Mouse (Mus musculus): ENCODE data around the gene Opcml. TPM values are rescaled to one million over a fixed set of nuclear protein-coding genes. Genes with fewer than 3 reads are reported as not detected.

The Opcml gene
- polyA plus RNA-seq, 1 experiment from 2014 or later, result 7.6 TPM

DNA sequence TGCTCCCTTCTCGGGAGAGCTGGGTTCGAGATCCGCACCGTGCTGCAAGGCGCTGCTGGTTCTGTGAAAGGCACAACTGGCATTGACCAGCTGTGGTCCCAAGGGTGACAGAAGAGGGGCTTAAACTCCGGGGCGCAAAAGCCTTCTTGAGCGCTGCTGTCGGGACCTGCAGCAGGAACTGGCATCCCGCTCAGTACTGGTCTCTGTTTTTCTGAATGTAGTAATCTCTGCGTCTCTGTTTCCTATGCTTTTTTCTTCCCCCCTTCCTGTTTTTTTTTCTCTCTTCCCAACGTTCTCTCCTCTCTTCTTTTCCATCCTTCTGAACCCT lies 1.0 kb downstream of the Opcml start:
- H3K9ac ChIP-seq (replicated peaks; ENCODE audit: low read depth, low read length), result 0 out of 2 replicates have a peak overlapping the region, but pooled peaks have one; percentile 4
- H3K36me3 ChIP-seq (ENCODE audit: control insufficient read depth, insufficient read depth, low read length), result no peaks in the 10 kb centered on the region
- no peaks in the 10 kb centered on the region for H3K9me3 ChIP-seq (ENCODE audit: control insufficient read depth, low read depth, low read length)
- H3K27ac ChIP-seq (ENCODE audit: low read length), result no peak overlapping the region
- WGBS, result 2% methylated on average over 12 of the region's 12 CpGs
- ATAC-seq (ENCODE audit: insufficient number of reproducible peaks, insufficient read depth, low FRiP score, low read depth), result no peak
- peak overlapping the region; percentile 64 for H3K4me2 ChIP-seq (replicated peaks; ENCODE audit: low read depth, low read length)
- H3K4me3 ChIP-seq (ENCODE audit: low read depth, low read length), result peak overlapping the region; percentile 27
- H3K27me3 ChIP-seq (ENCODE audit: control insufficient read depth, insufficient read depth, low read length), result no peaks in the 10 kb centered on the region
- H3K4me1 ChIP-seq (ENCODE audit: control insufficient read depth, insufficient read depth, low read length), result no peaks in the 10 kb centered on the region

DNA sequence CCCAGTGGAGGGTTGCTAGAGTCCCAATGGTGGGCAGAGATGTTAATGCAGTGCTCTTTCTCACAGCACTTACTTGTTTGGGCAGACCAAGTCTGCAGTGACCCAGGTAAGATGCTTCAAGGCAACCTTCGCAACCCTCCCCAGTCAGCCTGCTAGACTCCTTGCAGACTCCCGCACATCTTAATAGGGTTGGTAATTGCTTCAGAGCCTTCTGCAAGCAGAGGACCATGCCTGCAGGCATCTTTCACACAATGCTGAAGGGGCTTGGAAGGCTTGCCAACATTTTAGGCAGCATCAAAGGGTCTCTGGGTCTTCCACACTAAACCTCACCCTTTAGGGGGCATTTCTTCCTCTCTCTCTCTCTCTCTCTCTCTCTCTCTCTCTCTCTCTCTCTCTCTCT lies 1.7 kb downstream of the Opcml start:
- ATAC-seq (ENCODE audit: insufficient number of reproducible peaks, insufficient read depth, low FRiP score, low read depth), result no peak
- Histone ChIP-seq H3K9ac (replicated peaks; ENCODE audit: low read depth, low read length) (no peak overlapping the region), H3K4me3 (ENCODE audit: low read depth, low read length) (no peak overlapping the region), H3K4me1 (ENCODE audit: control insufficient read depth, insufficient read depth, low read length) (no peaks in the 10 kb centered on the region), H3K27ac (ENCODE audit: low read length) (no peak overlapping the region), H3K4me2 (replicated peaks; ENCODE audit: low read depth, low read length) (no peak overlapping the region), H3K36me3 (ENCODE audit: control insufficient read depth, insufficient read depth, low read length) (no peaks in the 10 kb centered on the region), H3K27me3 (ENCODE audit: control insufficient read depth, insufficient read depth, low read length) (no peaks in the 10 kb centered on the region), H3K9me3 (ENCODE audit: control insufficient read depth, low read depth, low read length) (no peaks in the 10 kb centered on the region)
- WGBS, result 41% methylated on average over 2 of the region's 2 CpGs

DNA sequence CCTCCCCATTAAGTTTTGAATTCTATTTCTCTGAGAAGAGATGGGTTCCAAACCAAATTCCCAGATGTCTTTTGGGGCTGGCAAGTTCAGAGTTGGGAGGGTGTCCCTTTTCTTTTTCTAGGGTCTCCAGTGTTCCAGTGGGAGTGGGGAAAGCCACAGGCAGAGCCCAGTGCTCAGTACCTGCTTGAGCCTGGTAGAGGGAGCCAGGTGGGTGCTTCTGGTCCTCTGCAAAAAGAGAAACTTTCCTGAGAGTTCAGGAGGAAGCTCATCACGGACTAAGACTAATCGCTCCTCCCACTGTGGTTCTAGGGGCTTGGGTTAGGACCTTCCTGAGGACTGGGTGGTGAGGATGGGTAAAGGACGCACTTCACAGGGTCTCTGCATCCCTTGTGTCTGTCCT lies 2.4 kb downstream of the Opcml start:
- Histone ChIP-seq H3K36me3 (ENCODE audit: control insufficient read depth, insufficient read depth, low read length) (no peaks in the 10 kb centered on the region), H3K27me3 (ENCODE audit: control insufficient read depth, insufficient read depth, low read length) (no peaks in the 10 kb centered on the region), H3K9me3 (ENCODE audit: control insufficient read depth, low read depth, low read length) (no peaks in the 10 kb centered on the region), H3K4me3 (ENCODE audit: low read depth, low read length) (no peak overlapping the region), H3K9ac (replicated peaks; ENCODE audit: low read depth, low read length) (no peak overlapping the region), H3K4me1 (ENCODE audit: control insufficient read depth, insufficient read depth, low read length) (no peaks in the 10 kb centered on the region), H3K27ac (ENCODE audit: low read length) (no peak overlapping the region), H3K4me2 (replicated peaks; ENCODE audit: low read depth, low read length) (no peak overlapping the region)
- WGBS, result 72% methylated on average over 3 of the region's 3 CpGs
- no peak for ATAC-seq (ENCODE audit: insufficient number of reproducible peaks, insufficient read depth, low FRiP score, low read depth)

DNA sequence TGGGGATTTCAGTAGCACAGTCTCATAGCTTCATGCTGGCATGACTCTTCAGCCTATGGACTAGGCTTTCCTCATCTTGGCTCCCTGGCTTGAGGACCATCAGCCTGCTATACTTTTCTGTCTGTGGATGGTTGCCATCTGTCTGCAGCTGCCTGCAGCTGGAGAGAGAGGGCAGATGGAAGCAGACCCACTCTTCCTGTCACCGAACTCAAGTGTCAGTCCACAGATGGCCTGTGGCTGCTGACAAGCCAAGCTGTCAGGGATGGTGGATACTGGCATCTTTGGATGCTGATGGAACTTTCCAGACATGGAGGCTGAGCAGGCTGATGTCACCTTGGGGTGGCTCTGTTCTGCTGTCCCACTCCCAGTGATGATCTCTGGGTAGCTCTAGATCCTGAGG lies 6.0 kb downstream of the Opcml start:
- no peak overlapping the region for H3K4me3 ChIP-seq (ENCODE audit: low read depth, low read length)
- H3K4me1 ChIP-seq (ENCODE audit: control insufficient read depth, insufficient read depth, low read length), result no peaks in the 10 kb centered on the region
- no peaks in the 10 kb centered on the region for H3K9me3 ChIP-seq (ENCODE audit: control insufficient read depth, low read depth, low read length)
- no peak overlapping the region for H3K27ac ChIP-seq (ENCODE audit: low read length)
- no peaks in the 10 kb centered on the region for H3K36me3 ChIP-seq (ENCODE audit: control insufficient read depth, insufficient read depth, low read length)
- H3K27me3 ChIP-seq (ENCODE audit: control insufficient read depth, insufficient read depth, low read length), result no peaks in the 10 kb centered on the region
- no peak for ATAC-seq (ENCODE audit: insufficient number of reproducible peaks, insufficient read depth, low FRiP score, low read depth)
- no peak overlapping the region for H3K4me2 ChIP-seq (replicated peaks; ENCODE audit: low read depth, low read length)
- 81% methylated on average over 1 of the region's 1 CpGs for WGBS
- no peak overlapping the region for H3K9ac ChIP-seq (replicated peaks; ENCODE audit: low read depth, low read length)

DNA sequence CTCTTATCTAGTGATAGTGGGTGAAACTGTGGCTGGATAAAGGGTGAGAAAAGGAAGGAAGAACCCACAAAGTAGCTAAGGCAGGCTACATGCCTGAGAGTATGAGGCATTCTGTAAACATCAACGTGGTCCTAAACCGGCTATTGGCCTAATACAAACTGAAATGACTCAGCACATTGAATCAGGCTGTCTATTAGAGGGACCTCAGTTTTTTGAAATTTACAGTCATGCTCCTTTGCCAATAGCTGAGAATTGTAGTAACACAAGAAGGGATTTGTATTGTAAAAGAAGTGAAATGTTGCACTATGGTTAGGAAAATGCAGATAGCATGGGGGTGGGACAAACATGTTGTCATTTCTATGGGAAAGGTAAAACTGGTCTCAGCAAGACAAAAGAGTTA lies 10.4 kb downstream of the Opcml start:
- ATAC-seq (ENCODE audit: insufficient number of reproducible peaks, insufficient read depth, low FRiP score, low read depth), result no peak
- WGBS, result 71% methylated on average over 2 of the region's 2 CpGs
- H3K4me1 ChIP-seq (ENCODE audit: control insufficient read depth, insufficient read depth, low read length), result no peaks in the 10 kb centered on the region
- H3K4me2 ChIP-seq (replicated peaks; ENCODE audit: low read depth, low read length), result no peak overlapping the region
- H3K4me3 ChIP-seq (ENCODE audit: low read depth, low read length), result no peak overlapping the region
- H3K9ac ChIP-seq (replicated peaks; ENCODE audit: low read depth, low read length), result no peak overlapping the region
- no peaks in the 10 kb centered on the region for H3K36me3 ChIP-seq (ENCODE audit: control insufficient read depth, insufficient read depth, low read length)
- H3K27me3 ChIP-seq (ENCODE audit: control insufficient read depth, insufficient read depth, low read length), result no peaks in the 10 kb centered on the region
- H3K27ac ChIP-seq (ENCODE audit: low read length), result no peak overlapping the region
- H3K9me3 ChIP-seq (ENCODE audit: control insufficient read depth, low read depth, low read length), result no peaks in the 10 kb centered on the region

DNA sequence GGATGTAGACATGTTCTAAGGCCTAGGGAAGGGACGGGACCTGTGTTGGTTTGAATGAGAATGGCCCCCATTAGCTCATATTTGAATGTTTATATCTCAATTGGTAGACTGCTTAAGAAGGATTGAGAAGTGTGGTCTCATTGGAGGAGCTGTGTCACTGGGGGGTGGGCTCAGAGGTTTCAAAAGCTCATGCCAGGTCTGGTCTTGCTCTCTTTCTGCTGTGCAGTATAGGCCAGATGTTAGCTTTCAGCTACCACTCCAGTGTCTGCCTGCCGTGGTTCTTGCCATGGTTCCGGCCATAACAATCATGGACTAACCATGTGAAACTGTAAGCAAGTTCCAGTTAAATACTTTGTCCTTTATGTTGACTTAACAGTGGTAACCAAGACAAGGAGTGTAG lies 11.2 kb downstream of the Opcml start:
- WGBS, result 85% methylated on average over 3 of the region's 3 CpGs
- H3K9me3 ChIP-seq (ENCODE audit: control insufficient read depth, low read depth, low read length), result no peaks in the 10 kb centered on the region
- no peak overlapping the region for H3K27ac ChIP-seq (ENCODE audit: low read length)
- H3K4me3 ChIP-seq (ENCODE audit: low read depth, low read length), result no peak overlapping the region
- H3K9ac ChIP-seq (replicated peaks; ENCODE audit: low read depth, low read length), result no peak overlapping the region
- no peaks in the 10 kb centered on the region for H3K4me1 ChIP-seq (ENCODE audit: control insufficient read depth, insufficient read depth, low read length)
- H3K27me3 ChIP-seq (ENCODE audit: control insufficient read depth, insufficient read depth, low read length), result no peaks in the 10 kb centered on the region
- no peak overlapping the region for H3K4me2 ChIP-seq (replicated peaks; ENCODE audit: low read depth, low read length)
- ATAC-seq (ENCODE audit: insufficient number of reproducible peaks, insufficient read depth, low FRiP score, low read depth), result no peak
- H3K36me3 ChIP-seq (ENCODE audit: control insufficient read depth, insufficient read depth, low read length), result no peaks in the 10 kb centered on the region

DNA sequence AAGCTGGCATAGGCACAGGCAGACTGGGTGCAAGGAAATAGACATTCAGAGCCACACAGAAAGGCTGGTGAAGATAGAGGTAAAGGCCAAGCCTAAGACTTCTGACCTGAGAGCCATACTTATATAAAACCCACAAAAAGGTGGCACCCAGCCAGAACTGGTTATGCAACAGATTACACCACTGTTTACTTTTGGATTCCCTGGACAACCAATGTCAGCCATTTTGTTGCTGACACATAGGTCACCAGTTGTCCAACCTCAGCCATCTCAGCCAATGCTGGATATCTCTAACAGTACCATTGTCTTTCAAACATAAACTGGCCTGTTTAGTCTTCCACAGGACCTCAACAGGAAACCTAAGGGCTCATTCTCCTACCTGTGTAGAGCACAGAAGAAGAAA lies 11.8 kb downstream of the Opcml start:
- H3K4me2 ChIP-seq (replicated peaks; ENCODE audit: low read depth, low read length), result no peak overlapping the region
- no peak overlapping the region for H3K9ac ChIP-seq (replicated peaks; ENCODE audit: low read depth, low read length)
- no peaks in the 10 kb centered on the region for H3K27me3 ChIP-seq (ENCODE audit: control insufficient read depth, insufficient read depth, low read length)
- no peak overlapping the region for H3K27ac ChIP-seq (ENCODE audit: low read length)
- no peaks in the 10 kb centered on the region for H3K9me3 ChIP-seq (ENCODE audit: control insufficient read depth, low read depth, low read length)
- no peak overlapping the region for H3K4me3 ChIP-seq (ENCODE audit: low read depth, low read length)
- ATAC-seq (ENCODE audit: insufficient number of reproducible peaks, insufficient read depth, low FRiP score, low read depth), result no peak
- H3K36me3 ChIP-seq (ENCODE audit: control insufficient read depth, insufficient read depth, low read length), result no peaks in the 10 kb centered on the region
- H3K4me1 ChIP-seq (ENCODE audit: control insufficient read depth, insufficient read depth, low read length), result no peaks in the 10 kb centered on the region

DNA sequence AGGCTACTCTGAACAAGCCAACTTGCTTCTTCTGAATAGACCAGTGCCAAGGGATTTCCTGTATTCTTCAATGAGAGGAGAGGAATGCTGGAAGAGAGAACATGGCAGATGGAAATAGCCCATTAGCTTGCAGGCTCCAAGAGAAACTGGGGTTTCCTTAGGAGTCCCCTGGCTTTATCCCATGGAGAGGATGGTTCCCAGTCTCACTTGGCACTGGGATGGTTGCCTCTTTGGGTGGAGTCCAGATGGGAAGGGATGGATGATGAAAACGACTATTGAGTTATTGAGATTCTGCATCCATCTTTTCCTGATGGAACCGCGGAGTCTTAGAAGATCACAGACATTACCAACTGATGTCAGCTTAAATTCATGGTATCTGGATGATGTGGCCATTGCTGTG lies 13.9 kb downstream of the Opcml start:
- Histone ChIP-seq H3K4me2 (replicated peaks; ENCODE audit: low read depth, low read length) (no peak overlapping the region), H3K27ac (ENCODE audit: low read length) (no peak overlapping the region), H3K4me1 (ENCODE audit: control insufficient read depth, insufficient read depth, low read length) (no peaks in the 10 kb centered on the region), H3K9me3 (ENCODE audit: control insufficient read depth, low read depth, low read length) (no peaks in the 10 kb centered on the region), H3K4me3 (ENCODE audit: low read depth, low read length) (no peak overlapping the region), H3K36me3 (ENCODE audit: control insufficient read depth, insufficient read depth, low read length) (no peaks in the 10 kb centered on the region), H3K27me3 (ENCODE audit: control insufficient read depth, insufficient read depth, low read length) (no peaks in the 10 kb centered on the region), H3K9ac (replicated peaks; ENCODE audit: low read depth, low read length) (no peak overlapping the region)
- WGBS, result 93% methylated on average over 3 of the region's 3 CpGs
- ATAC-seq (ENCODE audit: insufficient number of reproducible peaks, insufficient read depth, low FRiP score, low read depth), result no peak

DNA sequence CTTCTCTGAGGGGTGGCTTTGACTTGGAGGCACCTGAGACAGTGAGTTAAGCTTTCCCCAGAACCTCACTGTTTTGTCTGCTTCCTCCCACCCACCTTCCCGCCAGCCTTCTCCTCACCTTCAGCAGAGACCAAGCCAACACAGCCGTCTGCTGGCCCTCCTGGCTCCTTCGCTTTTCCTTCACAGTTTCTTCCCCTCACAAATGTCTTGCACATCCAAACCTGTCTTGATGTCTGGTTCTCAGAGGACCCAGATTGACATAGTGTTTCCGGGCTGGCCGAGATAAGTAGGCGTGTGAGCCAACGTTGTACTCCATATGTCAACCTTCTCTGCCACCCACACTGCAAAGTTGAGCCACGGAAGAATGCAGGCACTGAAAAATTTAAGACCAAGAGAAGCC lies 19.2 kb downstream of the Opcml start:
- no peaks in the 10 kb centered on the region for H3K4me1 ChIP-seq (ENCODE audit: control insufficient read depth, insufficient read depth, low read length)
- ATAC-seq (ENCODE audit: insufficient number of reproducible peaks, insufficient read depth, low FRiP score, low read depth), result no peak
- H3K9ac ChIP-seq (replicated peaks; ENCODE audit: low read depth, low read length), result no peak overlapping the region
- no peaks in the 10 kb centered on the region for H3K36me3 ChIP-seq (ENCODE audit: control insufficient read depth, insufficient read depth, low read length)
- H3K4me2 ChIP-seq (replicated peaks; ENCODE audit: low read depth, low read length), result no peak overlapping the region
- H3K4me3 ChIP-seq (ENCODE audit: low read depth, low read length), result no peak overlapping the region
- H3K9me3 ChIP-seq (ENCODE audit: control insufficient read depth, low read depth, low read length), result no peaks in the 10 kb centered on the region
- H3K27me3 ChIP-seq (ENCODE audit: control insufficient read depth, insufficient read depth, low read length), result no peaks in the 10 kb centered on the region
- 84% methylated on average over 8 of the region's 8 CpGs for WGBS
- no peak overlapping the region for H3K27ac ChIP-seq (ENCODE audit: low read length)

Data from stomach, embryonic 14.5 days (tissue).